Mouse (Mus musculus): Measurements from ENCODE around the gene Nabp1.

DNA sequence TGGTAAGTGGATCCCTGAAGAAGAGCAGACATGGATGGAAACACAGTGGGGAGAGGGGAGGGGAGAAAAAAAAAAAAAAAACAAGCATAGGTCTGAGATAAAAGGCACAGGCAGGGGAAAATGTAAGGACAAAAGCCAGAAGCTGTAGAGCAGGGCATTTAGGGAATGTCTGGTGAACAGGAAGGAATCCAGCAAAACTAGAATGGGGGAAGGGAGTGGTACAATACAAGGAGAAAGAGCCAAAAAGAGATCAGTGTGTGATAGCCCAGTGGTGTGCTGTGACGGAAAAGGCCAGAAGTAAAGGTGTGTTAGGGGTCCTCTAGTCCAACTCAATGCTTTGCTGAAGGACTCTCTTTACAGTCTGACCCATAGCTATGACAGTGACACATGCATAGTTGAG, 8.1 kb upstream of the Nabp1 start:
- TF ChIP-seq GATA1 (IDR thresholded peaks at IDR 0.05; ENCODE audit: low read length) (no peak), TAL1 (IDR thresholded peaks at IDR 0.05; ENCODE audit: low read length) (no peak)

Data from erythroblast, embryonic 14.5 days (primary cell).